Mouse (Mus musculus) CH12F3 (cell line): ENCODE data around the gene Prmt9.

Experiments
- in situ Hi-C: fragments of 300-500 bp; cut with MboI; formaldehyde crosslinking; loops from 2 replicates; pipeline ENCODE4 v1.14.3; 2020; ENCODE audit warnings: low sequenced_read_pairs

Prmt9 gene

GRCm38 (mm10) chr8:77526130-77526529 lies 23.1 kb upstream of the Prmt9 start:
- in situ Hi-C loops, result loop anchor here (10.0 kb wide), 1 partner anchor 101 kb away; no protein-coding TSS in a partner anchor

- in situ Hi-C loops, result no loop called here
These were observed 14.7 kb upstream of the Prmt9 start for GRCm38 (mm10) chr8:77534358-77534992.

GRCm38 (mm10) chr8:77535026-77535595 lies 14.1 kb upstream of the Prmt9 start:
- in situ Hi-C loops, result no loop called here

GRCm38 (mm10) chr8:77536821-77537220 lies 12.4 kb upstream of the Prmt9 start:
- in situ Hi-C loops, result no loop called here

- in situ Hi-C loops, result no loop called here
These were observed 10.9 kb upstream of the Prmt9 start for GRCm38 (mm10) chr8:77538256-77538655.

- in situ Hi-C loops, result no loop called here
These were observed 5.9 kb upstream of the Prmt9 start for GRCm38 (mm10) chr8:77543152-77543777.

- in situ Hi-C loops, result no loop called here
These were observed 4.8 kb upstream of the Prmt9 start for GRCm38 (mm10) chr8:77544428-77544827.

- in situ Hi-C loops, result no loop called here
These were observed 3.6 kb upstream of the Prmt9 start for GRCm38 (mm10) chr8:77545616-77546015.

GRCm38 (mm10) chr8:77549881-77550580 lies 834 bp downstream of the Prmt9 start:
- in situ Hi-C loops, result no loop called here

- in situ Hi-C loops, result no loop called here
These were observed 3.3 kb downstream of the Prmt9 start for GRCm38 (mm10) chr8:77552491-77552890.

GRCm38 (mm10) chr8:77561441-77561840 lies 12.2 kb downstream of the Prmt9 start:
- in situ Hi-C loops, result no loop called here

GRCm38 (mm10) chr8:77574229-77574628 lies 25.0 kb downstream of the Prmt9 start:
- in situ Hi-C loops, result no loop called here

GRCm38 (mm10) chr8:77577674-77578073 lies 28.5 kb downstream of the Prmt9 start:
- in situ Hi-C loops, result no loop called here

GRCm38 (mm10) chr8:77584174-77584573 lies 35.0 kb downstream of the Prmt9 start:
- in situ Hi-C loops, result no loop called here

- in situ Hi-C loops, result no loop called here
These were observed 60.4 kb downstream of the Prmt9 start for GRCm38 (mm10) chr8:77609621-77610020.

- in situ Hi-C loops, result no loop called here
These were observed 61.3 kb downstream of the Prmt9 start, which contains the start of gene Tmem184c for GRCm38 (mm10) chr8:77610374-77610969. Gene Tmem184c, minus strand, starts transcription at chr8:77610698.

- in situ Hi-C loops, result no loop called here
These were observed 68.7 kb downstream of the Prmt9 start for GRCm38 (mm10) chr8:77617916-77618315.

- in situ Hi-C loops, result no loop called here
These were observed 74.5 kb downstream of the Prmt9 start for GRCm38 (mm10) chr8:77623677-77624209.

- in situ Hi-C loops, result loop anchor here (25.0 kb wide), 1 partner anchor 382 kb away; no protein-coding TSS in a partner anchor
These were observed 80.8 kb downstream of the Prmt9 start for GRCm38 (mm10) chr8:77629858-77630537.

GRCm38 (mm10) chr8:77630691-77631090 lies 81.5 kb downstream of the Prmt9 start:
- in situ Hi-C loops, result loop anchor here (25.0 kb wide), 1 partner anchor 382 kb away; no protein-coding TSS in a partner anchor
